Mouse (Mus musculus): ENCODE results near the gene Parg. TPM values are rescaled to one million over a fixed set of nuclear protein-coding genes. Genes with fewer than 3 reads are reported as not detected.

Parg gene
- polyA plus RNA-seq, 1 experiment from 2014 or later = 31.1 TPM

DNA sequence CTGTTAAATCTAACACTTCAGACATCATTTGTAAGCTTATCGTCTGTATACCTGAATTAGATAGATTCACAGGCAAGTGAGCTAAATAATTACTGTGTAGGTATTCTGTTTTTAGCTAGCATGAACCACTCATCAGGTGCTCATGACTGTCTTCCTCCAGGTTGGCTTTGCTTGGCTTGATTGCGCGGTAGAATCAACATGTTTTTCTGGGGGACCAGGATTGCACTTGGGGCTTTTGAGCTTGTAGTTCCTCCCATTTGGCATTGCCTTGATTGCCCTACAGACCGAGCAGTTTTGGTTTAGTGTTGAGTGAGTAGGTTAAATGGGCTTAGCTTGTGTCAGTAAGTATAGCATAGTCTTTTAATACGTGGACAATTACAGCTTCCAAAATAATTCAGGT is 39.5 kb upstream of the Parg start:
- Histone ChIP-seq H3K9me3 (replicated peaks; ENCODE audit: control insufficient read depth, low read length, poor library complexity, severe bottlenecking) (no peaks in the 10 kb centered on the region), H3K9ac (ENCODE audit: low read depth, low read length) (no peak overlapping the region), H3K36me3 (ENCODE audit: control insufficient read depth, insufficient read depth, low read length) (no peaks in the 10 kb centered on the region), H3K27me3 (ENCODE audit: control insufficient read depth, insufficient read depth, low read depth, low read length) (no peaks in the 10 kb centered on the region), H3K27ac (ENCODE audit: low read length) (no peak overlapping the region), H3K4me1 (ENCODE audit: control insufficient read depth, insufficient read depth, low read length) (peaks cover 31% of the 10 kb centered on the region), H3K4me2 (ENCODE audit: low read length) (no peak overlapping the region), H3K4me3 (ENCODE audit: low read depth, low read length) (no peak overlapping the region)
- ATAC-seq = no peak
- WGBS = 96% methylated on average over 5 of the region's 5 CpGs

- no peaks in the 10 kb centered on the region for H3K36me3 ChIP-seq (ENCODE audit: control insufficient read depth, insufficient read depth, low read length)
- no peak overlapping the region for H3K4me2 ChIP-seq (ENCODE audit: low read length)
- H3K27ac ChIP-seq (ENCODE audit: low read length) = no peak overlapping the region
- ATAC-seq = no peak
- H3K27me3 ChIP-seq (ENCODE audit: control insufficient read depth, insufficient read depth, low read depth, low read length) = no peaks in the 10 kb centered on the region
- H3K9me3 ChIP-seq (replicated peaks; ENCODE audit: control insufficient read depth, low read length, poor library complexity, severe bottlenecking) = no peaks in the 10 kb centered on the region
- H3K9ac ChIP-seq (ENCODE audit: low read depth, low read length) = no peak overlapping the region
- 91% methylated on average over 11 of the region's 11 CpGs for WGBS
- no peak overlapping the region for H3K4me3 ChIP-seq (ENCODE audit: low read depth, low read length)
- H3K4me1 ChIP-seq (ENCODE audit: control insufficient read depth, insufficient read depth, low read length) = peaks cover 31% of the 10 kb centered on the region
Measured at GRCm38 (mm10) chr14:32163203-32163888, 38.4 kb upstream of the Parg start.

- Histone ChIP-seq H3K4me3 (ENCODE audit: low read depth, low read length) (no peak overlapping the region), H3K27ac (ENCODE audit: low read length) (no peak overlapping the region), H3K9me3 (replicated peaks; ENCODE audit: control insufficient read depth, low read length, poor library complexity, severe bottlenecking) (no peaks in the 10 kb centered on the region), H3K9ac (ENCODE audit: low read depth, low read length) (no peak overlapping the region), H3K4me1 (ENCODE audit: control insufficient read depth, insufficient read depth, low read length) (peaks cover 28% of the 10 kb centered on the region), H3K4me2 (ENCODE audit: low read length) (no peak overlapping the region), H3K27me3 (ENCODE audit: control insufficient read depth, insufficient read depth, low read depth, low read length) (no peaks in the 10 kb centered on the region), H3K36me3 (ENCODE audit: control insufficient read depth, insufficient read depth, low read length) (no peaks in the 10 kb centered on the region)
- no peak for ATAC-seq
- 88% methylated on average over 8 of the region's 8 CpGs for WGBS
Measured at GRCm38 (mm10) chr14:32164173-32165051, 37.3 kb upstream of the Parg start.

DNA sequence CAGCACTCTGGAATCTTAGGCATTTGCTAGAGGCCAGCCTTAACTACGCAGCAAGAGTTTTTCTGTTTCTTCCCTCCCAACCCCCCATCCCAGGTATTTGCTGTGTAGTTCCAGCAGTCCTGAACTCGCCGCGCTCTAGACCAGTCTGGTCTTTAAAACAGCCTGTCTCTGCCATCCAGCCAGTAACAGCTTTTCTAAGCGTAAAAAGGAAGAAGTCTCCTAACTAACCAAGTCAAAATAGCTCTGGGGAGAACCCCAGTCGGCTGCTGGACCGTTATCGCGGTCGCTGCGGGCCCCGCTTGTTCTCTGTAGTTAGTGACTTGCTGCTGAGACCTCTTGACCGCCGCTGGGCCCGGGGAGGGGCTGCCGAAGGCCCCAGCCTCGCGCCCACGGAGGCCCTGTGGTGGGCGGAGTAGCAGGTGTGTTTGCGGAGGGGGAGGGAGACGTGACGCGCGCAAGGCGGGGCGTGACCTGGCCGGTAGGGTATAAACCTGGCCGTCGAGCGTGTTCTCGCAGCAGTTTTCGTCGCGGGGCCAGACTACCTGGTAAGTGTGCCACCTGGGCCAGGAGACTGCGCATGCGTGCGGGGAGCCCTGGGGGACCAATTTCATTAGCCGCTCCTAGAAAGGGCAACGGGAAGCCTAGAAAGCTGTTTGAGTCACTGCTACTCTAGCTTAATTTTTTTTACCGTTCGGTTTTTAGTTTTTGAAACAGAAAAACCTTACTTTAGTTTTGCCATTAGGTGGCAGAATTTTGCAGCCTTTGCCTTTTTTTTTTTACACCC is 36.3 kb upstream of the Parg start:
- H3K9ac ChIP-seq (ENCODE audit: low read depth, low read length) = peak overlapping the region; percentile 73
- H3K4me2 ChIP-seq (ENCODE audit: low read length) = peak overlapping the region; percentile 98
- H3K36me3 ChIP-seq (ENCODE audit: control insufficient read depth, insufficient read depth, low read length) = no peaks in the 10 kb centered on the region
- ATAC-seq = peak; percentile 39
- no peak overlapping the region for H3K27ac ChIP-seq (ENCODE audit: low read length)
- H3K4me3 ChIP-seq (ENCODE audit: low read depth, low read length) = peak overlapping the region; percentile 51
- under 1% methylated on average over 42 of the region's 42 CpGs for WGBS
- no peaks in the 10 kb centered on the region for H3K9me3 ChIP-seq (replicated peaks; ENCODE audit: control insufficient read depth, low read length, poor library complexity, severe bottlenecking)
- no peaks in the 10 kb centered on the region for H3K27me3 ChIP-seq (ENCODE audit: control insufficient read depth, insufficient read depth, low read depth, low read length)
- peaks cover 27% of the 10 kb centered on the region for H3K4me1 ChIP-seq (ENCODE audit: control insufficient read depth, insufficient read depth, low read length)

DNA sequence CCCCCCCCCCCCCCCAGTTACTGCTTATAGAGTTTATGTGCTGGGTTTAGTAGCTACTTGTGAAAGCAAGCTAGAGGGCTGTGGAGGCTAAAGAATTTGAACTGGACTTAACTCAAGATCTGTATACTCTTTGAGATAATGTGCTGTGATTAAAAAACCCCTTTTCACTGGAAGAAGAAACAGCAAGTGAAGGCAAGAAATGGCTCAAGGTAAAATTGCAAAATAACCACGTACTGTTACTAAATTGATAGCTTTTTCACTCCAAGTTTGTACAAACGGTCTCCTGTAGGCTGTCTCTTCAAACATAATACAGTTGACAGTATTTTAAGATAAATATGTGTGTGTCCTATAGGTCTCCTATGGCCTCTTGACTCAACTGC is 35.7 kb upstream of the Parg start:
- no peak overlapping the region for H3K27ac ChIP-seq (ENCODE audit: low read length)
- no peaks in the 10 kb centered on the region for H3K27me3 ChIP-seq (ENCODE audit: control insufficient read depth, insufficient read depth, low read depth, low read length)
- ATAC-seq = no peak
- 76% methylated on average over 2 of the region's 2 CpGs for WGBS
- H3K9ac ChIP-seq (ENCODE audit: low read depth, low read length) = no peak overlapping the region; the same call in 1 of the 2 replicates
- no peaks in the 10 kb centered on the region for H3K9me3 ChIP-seq (replicated peaks; ENCODE audit: control insufficient read depth, low read length, poor library complexity, severe bottlenecking)
- H3K4me1 ChIP-seq (ENCODE audit: control insufficient read depth, insufficient read depth, low read length) = peaks cover 21% of the 10 kb centered on the region
- peak overlapping the region; percentile 98 for H3K4me2 ChIP-seq (ENCODE audit: low read length)
- peak overlapping the region; percentile 51 for H3K4me3 ChIP-seq (ENCODE audit: low read depth, low read length)
- H3K36me3 ChIP-seq (ENCODE audit: control insufficient read depth, insufficient read depth, low read length) = no peaks in the 10 kb centered on the region

DNA sequence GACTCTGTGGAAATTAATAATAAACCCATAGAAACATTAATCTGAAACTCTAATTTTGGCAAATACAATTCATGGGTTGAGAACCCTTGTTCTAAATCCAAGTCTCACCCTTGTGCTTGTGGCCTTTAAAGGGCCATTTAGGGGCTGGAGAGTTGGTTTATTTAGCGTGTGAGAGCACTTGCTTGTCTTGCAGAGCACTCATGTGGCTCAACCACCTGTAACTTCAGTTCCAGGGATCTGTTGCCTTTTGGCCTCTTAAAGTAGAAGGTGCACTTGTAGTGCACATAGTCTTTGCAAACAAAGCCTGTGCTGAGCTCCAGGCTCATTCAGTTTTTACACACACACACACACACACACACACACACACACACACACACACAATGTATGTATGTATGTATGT is 34.9 kb upstream of the Parg start:
- Histone ChIP-seq H3K9me3 (replicated peaks; ENCODE audit: control insufficient read depth, low read length, poor library complexity, severe bottlenecking) (no peaks in the 10 kb centered on the region), H3K4me2 (ENCODE audit: low read length) (no peak overlapping the region), H3K4me1 (ENCODE audit: control insufficient read depth, insufficient read depth, low read length) (peaks cover 14% of the 10 kb centered on the region), H3K9ac (ENCODE audit: low read depth, low read length) (no peak overlapping the region), H3K27ac (ENCODE audit: low read length) (no peak overlapping the region), H3K27me3 (ENCODE audit: control insufficient read depth, insufficient read depth, low read depth, low read length) (no peaks in the 10 kb centered on the region), H3K4me3 (ENCODE audit: low read depth, low read length) (no peak overlapping the region), H3K36me3 (ENCODE audit: control insufficient read depth, insufficient read depth, low read length) (no peaks in the 10 kb centered on the region)
- 88% methylated on average over 1 of the region's 1 CpGs for WGBS
- no peak for ATAC-seq

DNA sequence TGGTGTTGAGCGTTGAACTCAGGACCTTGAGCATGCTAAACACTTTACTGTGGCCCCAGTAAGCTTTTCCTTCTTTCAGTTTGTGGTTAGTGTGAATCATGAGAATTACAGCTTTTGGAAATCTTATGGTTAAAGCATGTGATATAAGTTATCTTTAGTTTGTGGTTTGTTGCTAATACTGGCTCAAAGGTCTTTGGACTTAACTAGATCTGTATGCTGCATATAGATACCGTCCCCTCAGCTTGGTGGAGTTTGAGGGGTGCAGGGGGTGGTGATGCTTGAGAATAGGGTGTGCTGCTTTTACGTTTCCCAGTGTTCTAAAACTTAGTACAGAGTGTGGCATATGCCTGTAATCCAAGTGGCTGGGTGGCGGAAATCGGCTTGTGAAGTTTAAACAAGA is 34.4 kb upstream of the Parg start:
- Histone ChIP-seq H3K9ac (ENCODE audit: low read depth, low read length) (no peak overlapping the region), H3K27me3 (ENCODE audit: control insufficient read depth, insufficient read depth, low read depth, low read length) (no peaks in the 10 kb centered on the region), H3K4me1 (ENCODE audit: control insufficient read depth, insufficient read depth, low read length) (peaks cover 10% of the 10 kb centered on the region), H3K36me3 (ENCODE audit: control insufficient read depth, insufficient read depth, low read length) (no peaks in the 10 kb centered on the region), H3K27ac (ENCODE audit: low read length) (no peak overlapping the region), H3K9me3 (replicated peaks; ENCODE audit: control insufficient read depth, low read length, poor library complexity, severe bottlenecking) (no peaks in the 10 kb centered on the region), H3K4me2 (ENCODE audit: low read length) (no peak overlapping the region), H3K4me3 (ENCODE audit: low read depth, low read length) (no peak overlapping the region)
- ATAC-seq = no peak
- 91% methylated on average over 5 of the region's 5 CpGs for WGBS

DNA sequence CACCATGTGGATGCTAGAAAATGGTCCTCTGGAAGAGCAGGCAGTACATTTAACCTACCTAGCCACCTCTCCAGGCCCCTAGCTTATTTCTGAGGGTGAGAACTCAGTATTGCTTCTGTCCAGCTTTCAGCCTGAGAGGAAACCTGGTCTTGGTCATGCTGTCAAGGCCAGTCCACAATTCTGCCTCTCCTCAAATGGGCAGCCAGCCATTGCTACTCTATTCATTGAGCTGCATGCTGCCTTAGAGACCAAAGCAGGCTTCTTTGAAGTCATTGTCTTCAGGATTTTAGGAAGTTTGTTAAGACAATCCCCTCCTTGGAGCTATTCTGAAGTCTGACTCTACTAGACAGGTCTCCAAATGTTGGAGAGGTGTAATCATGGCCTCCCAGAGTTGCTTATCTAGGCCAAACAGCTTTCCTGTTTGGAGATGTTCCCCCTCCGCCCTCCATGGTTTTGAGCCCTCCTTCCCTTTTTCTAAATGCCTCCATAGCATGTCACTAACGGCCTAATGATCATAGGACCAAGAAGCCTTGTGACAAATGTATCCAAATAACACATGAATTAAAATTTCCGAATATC is 33.0 kb upstream of the Parg start:
- H3K36me3 ChIP-seq (ENCODE audit: control insufficient read depth, insufficient read depth, low read length) = peaks cover 2% of the 10 kb centered on the region
- H3K4me1 ChIP-seq (ENCODE audit: control insufficient read depth, insufficient read depth, low read length) = peaks cover 10% of the 10 kb centered on the region
- ATAC-seq = no peak
- 74% methylated on average over 3 of the region's 3 CpGs for WGBS
- H3K9me3 ChIP-seq (replicated peaks; ENCODE audit: control insufficient read depth, low read length, poor library complexity, severe bottlenecking) = no peaks in the 10 kb centered on the region
- no peak overlapping the region for H3K4me3 ChIP-seq (ENCODE audit: low read depth, low read length)
- H3K27ac ChIP-seq (ENCODE audit: low read length) = no peak overlapping the region
- H3K4me2 ChIP-seq (ENCODE audit: low read length) = no peak overlapping the region
- no peaks in the 10 kb centered on the region for H3K27me3 ChIP-seq (ENCODE audit: control insufficient read depth, insufficient read depth, low read depth, low read length)
- H3K9ac ChIP-seq (ENCODE audit: low read depth, low read length) = no peak overlapping the region

All from midbrain, embryonic 16.5 days (tissue).